Mouse (Mus musculus): ENCODE results near the gene Zap70.
A peak's percentile ranks its signal among the peaks of the same experiment; 100 is the strongest.

Gene Zap70

GRCm38 (mm10) chr1:36761568-36761967, at the start of gene Zap70:
Zap70 (plus strand) TSS chr1:36761798.
- no peak for DNase-seq

GRCm38 (mm10) chr1:36714311-36714710, 47.3 kb upstream of the Zap70 start, which contains the start of gene Actr1b:
Actr1b (minus strand) TSS chr1:36714422.
- no peak for DNase-seq

- DNase-seq: no peak
Observed at GRCm38 (mm10) chr1:36718786-36719185, 42.8 kb upstream of the Zap70 start.

GRCm38 (mm10) chr1:36723146-36724056, 38.2 kb upstream of the Zap70 start:
- no peak for DNase-seq

- no peak for DNase-seq
Observed at GRCm38 (mm10) chr1:36724057-36724431, 37.6 kb upstream of the Zap70 start.

GRCm38 (mm10) chr1:36737300-36737699, 24.3 kb upstream of the Zap70 start:
- peak; percentile 72 to 79 for DNase-seq

GRCm38 (mm10) chr1:36739231-36739630, 22.4 kb upstream of the Zap70 start:
- DNase-seq: no peak

- DNase-seq: no peak
Observed at GRCm38 (mm10) chr1:36743046-36743445, 18.6 kb upstream of the Zap70 start.

GRCm38 (mm10) chr1:36744268-36744944, 17.2 kb upstream of the Zap70 start:
- DNase-seq: peak; percentile 64 to 65

GRCm38 (mm10) chr1:36745661-36746060, 15.9 kb upstream of the Zap70 start:
- DNase-seq: no peak

GRCm38 (mm10) chr1:36746452-36746851, 15.1 kb upstream of the Zap70 start:
- DNase-seq: no peak

- DNase-seq: no peak
Observed at GRCm38 (mm10) chr1:36753932-36754675, 7.5 kb upstream of the Zap70 start.

GRCm38 (mm10) chr1:36758553-36758952, 3.0 kb upstream of the Zap70 start:
- no peak for DNase-seq

GRCm38 (mm10) chr1:36759076-36759475, 2.5 kb upstream of the Zap70 start:
- no peak for DNase-seq

- no peak for DNase-seq
Observed at GRCm38 (mm10) chr1:36760401-36760800, 1.2 kb upstream of the Zap70 start.

GRCm38 (mm10) chr1:36761061-36761460, 537 bp upstream of the Zap70 start:
- no peak for DNase-seq

GRCm38 (mm10) chr1:36766431-36767205, 5.0 kb downstream of the Zap70 start:
- DNase-seq: peak in 1 of 2 experiments; percentile 24

- no peak for DNase-seq
Observed at GRCm38 (mm10) chr1:36767321-36767720, 5.7 kb downstream of the Zap70 start.

GRCm38 (mm10) chr1:36768786-36769185, 7.2 kb downstream of the Zap70 start:
- DNase-seq: no peak

GRCm38 (mm10) chr1:36769951-36770350, 8.4 kb downstream of the Zap70 start:
- DNase-seq: no peak

GRCm38 (mm10) chr1:36770998-36771397, 9.4 kb downstream of the Zap70 start:
- DNase-seq: no peak

- DNase-seq: no peak
Observed at GRCm38 (mm10) chr1:36772198-36772934, 10.8 kb downstream of the Zap70 start.
